Mouse (Mus musculus): ENCODE measurements around the gene Lmo2. TPM values are rescaled to one million over a fixed set of nuclear protein-coding genes. Genes with fewer than 3 reads are reported as not detected.

The Lmo2 gene
- total and polyA plus RNA-seq, 3 experiments, result 43.3 to 108 (median 63.6) TPM

GRCm38 (mm10) chr2:103956867-103957266 lies 919 bp upstream of the Lmo2 start:
- no peak overlapping the region for H3K4me2 ChIP-seq (ENCODE audit: insufficient read depth, low read depth, poor library complexity, severe bottlenecking)
- H3K27ac ChIP-seq (ENCODE audit: insufficient read depth, low read depth), result no peak overlapping the region
- H3K4me3 ChIP-seq (replicated peaks in 1 of 3; ENCODE audit: low read depth in 2 of 3, low read length in 2 of 3, poor library complexity in 1 of 3), result no peak overlapping the region
- H3K9ac ChIP-seq (ENCODE audit: insufficient read depth, low read depth), result no peak overlapping the region
- no peak for DNase-seq (ENCODE audit: extremely low read depth)
- no peaks in the 10 kb centered on the region for H3K9me3 ChIP-seq (replicated peaks; ENCODE audit: low read length)
- H3K36me3 ChIP-seq (replicated peaks in 1 of 2; ENCODE audit: control insufficient read depth in 1 of 2, insufficient read depth in 1 of 2, low read length in 1 of 2), result no peaks in the 10 kb centered on the region
- in situ Hi-C loops (cut with MboI; ENCODE audit: low pct_ligation_motif_present, low pct_unique_long_range_greater_than_20kb, low sequenced_read_pairs) (no loop called here), dilution Hi-C loops (cut with MboI; ENCODE audit: extremely low pct_ligation_motif_present, extremely low pct_unique_long_range_greater_than_20kb, low sequenced_read_pairs) (no loop called here)
- no peaks in the 10 kb centered on the region for H3K27me3 ChIP-seq (replicated peaks)
- peaks cover 1 to 7% of the 10 kb centered on the region in 2 experiments; a peak in 3 of 4 replicates for H3K4me1 ChIP-seq (ENCODE audit: control insufficient read depth in 1 of 2, insufficient read depth in 2 of 2)
- no peaks in the 10 kb centered on the region for H3K79me2 ChIP-seq (replicated peaks; ENCODE audit: control insufficient read depth, extremely low read depth, insufficient read depth, poor library complexity, severe bottlenecking)
- TF ChIP-seq USF2 (conservative IDR thresholded peaks at IDR 0.05; ENCODE audit: low read depth, low read length), result no peak
- no peak for TF ChIP-seq CHD1 (IDR thresholded peaks at IDR 0.05; ENCODE audit: low read depth, low read length)
- no peak for TF ChIP-seq JUND (conservative IDR thresholded peaks at IDR 0.05; ENCODE audit: low read depth, low read length)
- TF ChIP-seq USF1 (IDR thresholded peaks at IDR 0.05; ENCODE audit: low read depth, low read length), result no peak
- TF ChIP-seq RAD21 (IDR thresholded peaks at IDR 0.05; ENCODE audit: low read depth, low read length), result no peak
- TF ChIP-seq IRF4 (IDR thresholded peaks at IDR 0.05; ENCODE audit: low read depth, low read length), result no peak
- no peak for TF ChIP-seq ZKSCAN1 (IDR thresholded peaks at IDR 0.05; ENCODE audit: borderline replicate concordance, low read depth, low read length)
- TF ChIP-seq POLR2AphosphoS2 (IDR thresholded peaks at IDR 0.05; ENCODE audit: low read depth, low read length), result no peak

GRCm38 (mm10) chr2:103958634-103959033 lies 848 bp downstream of the Lmo2 start:
- H3K9ac ChIP-seq (ENCODE audit: insufficient read depth, low read depth), result no peak overlapping the region
- H3K27ac ChIP-seq (ENCODE audit: insufficient read depth, low read depth), result no peak overlapping the region
- TF ChIP-seq TBP (conservative IDR thresholded peaks at IDR 0.05; ENCODE audit: low read depth, low read length), result no peak
- TF ChIP-seq CHD1 (IDR thresholded peaks at IDR 0.05; ENCODE audit: low read depth, low read length), result no peak
- no peak for TF ChIP-seq IRF4 (IDR thresholded peaks at IDR 0.05; ENCODE audit: low read depth, low read length)
- no peak for TF ChIP-seq POLR2A (IDR thresholded peaks at IDR 0.05; ENCODE audit: low read depth, low read length)
- TF ChIP-seq ETS1 (conservative IDR thresholded peaks at IDR 0.05; ENCODE audit: low read depth, low read length), result no peak
- TF ChIP-seq UBTF (IDR thresholded peaks at IDR 0.05; ENCODE audit: low read depth, low read length), result no peak
- no peak for TF ChIP-seq BHLHE40 (IDR thresholded peaks at IDR 0.05; ENCODE audit: low read depth, low read length)
- TF ChIP-seq USF2 (conservative IDR thresholded peaks at IDR 0.05; ENCODE audit: low read depth, low read length), result no peak
- no peak for TF ChIP-seq JUND (conservative IDR thresholded peaks at IDR 0.05; ENCODE audit: low read depth, low read length)
- no peak for TF ChIP-seq MAX (IDR thresholded peaks at IDR 0.05; ENCODE audit: low read length)
- TF ChIP-seq TCF12 (IDR thresholded peaks at IDR 0.05; ENCODE audit: low read depth, low read length), result no peak
- no peak for TF ChIP-seq HCFC1 (IDR thresholded peaks at IDR 0.05; ENCODE audit: low read depth, low read length)
- no peak for TF ChIP-seq MYC (IDR thresholded peaks at IDR 0.05; ENCODE audit: low read depth, low read length)
- DNase-seq (ENCODE audit: extremely low read depth), result no peak
- H3K4me1 ChIP-seq (ENCODE audit: control insufficient read depth in 1 of 2, insufficient read depth in 2 of 2), result peaks cover 12 to 23% of the 10 kb centered on the region in 2 experiments
- dilution Hi-C loops (cut with MboI; ENCODE audit: extremely low pct_ligation_motif_present, extremely low pct_unique_long_range_greater_than_20kb, low sequenced_read_pairs) (no loop called here), in situ Hi-C loops (cut with MboI; ENCODE audit: low pct_ligation_motif_present, low pct_unique_long_range_greater_than_20kb, low sequenced_read_pairs) (no loop called here)
- no peak overlapping the region for H3K4me2 ChIP-seq (ENCODE audit: insufficient read depth, low read depth, poor library complexity, severe bottlenecking)
- H3K9me3 ChIP-seq (replicated peaks; ENCODE audit: low read length), result no peaks in the 10 kb centered on the region
- H3K36me3 ChIP-seq (replicated peaks in 1 of 2; ENCODE audit: control insufficient read depth in 1 of 2, insufficient read depth in 1 of 2, low read length in 1 of 2), result no peaks in the 10 kb centered on the region
- H3K79me2 ChIP-seq (replicated peaks; ENCODE audit: control insufficient read depth, extremely low read depth, insufficient read depth, poor library complexity, severe bottlenecking), result no peaks in the 10 kb centered on the region
- H3K27me3 ChIP-seq (replicated peaks), result no peaks in the 10 kb centered on the region
- H3K4me3 ChIP-seq (replicated peaks in 1 of 3; ENCODE audit: low read depth in 2 of 3, low read length in 2 of 3, poor library complexity in 1 of 3), result no peak overlapping the region
